8 mouse cellular contexts compared by ENCODE assay signal in the genomic region with DNA sequence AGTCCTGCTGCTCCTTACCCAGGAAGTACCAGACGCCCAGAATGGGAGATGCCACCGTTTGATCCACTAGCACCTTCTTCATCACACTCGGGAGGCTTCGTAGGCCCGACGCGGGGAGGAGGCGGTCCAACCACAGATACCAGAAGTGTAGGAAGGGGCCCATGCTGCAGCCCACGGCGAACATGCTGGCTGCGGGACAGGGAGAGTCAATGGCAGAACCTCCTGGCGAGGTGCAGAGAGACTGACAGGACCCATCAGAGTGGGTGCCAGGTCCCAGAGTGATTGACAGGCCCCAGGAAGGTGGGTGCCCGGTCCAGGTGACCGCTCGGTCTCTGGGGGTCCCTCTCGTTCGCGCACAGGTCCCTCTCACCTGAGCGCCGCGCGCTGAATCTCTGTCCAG. TPM values are rescaled to one million over a fixed set of nuclear protein-coding genes. Genes with fewer than 3 reads are reported as not detected.
DNase-seq lines count a peak whose midpoint lies in the region; ATAC-seq and TF ChIP-seq lines count a peak whose summit lies in the region.

No protein-coding gene starts in this region.

- H3K4me3 ChIP-seq in lung, adult 2 months (replicated peaks; ENCODE audit: extremely low read depth, low read depth, low read length) = peak overlapping the region; percentile 83
- H3K4me3 ChIP-seq in brown adipose tissue, adult 24 weeks (ENCODE audit: insufficient read depth, low read depth, low read length) = peak overlapping the region; percentile 70
- peak overlapping the region; percentile 70 for H3K4me3 ChIP-seq in hindbrain, embryonic 13.5 days
- peak overlapping the region; percentile 60 for H3K4me3 ChIP-seq in midbrain, embryonic 14.5 days (replicated peaks; ENCODE audit: low read depth, low read length)

- peak overlapping the region; percentile 98 for H3K4me2 ChIP-seq in hindbrain, embryonic 13.5 days
- peak overlapping the region; percentile 84 for H3K4me2 ChIP-seq in midbrain, embryonic 14.5 days (ENCODE audit: low read length)

- TF ChIP-seq POLR2A in lung, adult 2 months (IDR thresholded peaks at IDR 0.05; ENCODE audit: borderline replicate concordance, extremely low read depth, low read depth, low read length) = no peak

- DNase-seq in lung, adult 2 months = no peak
- DNase-seq in lung, postnatal 36 days = no peak
- DNase-seq in midbrain, embryonic 14.5 days = no peak
- no peak for DNase-seq in gastrocnemius, postnatal 4 days (ENCODE audit: low spot score in 2 of 2)
- DNase-seq in layer of hippocampus, adult 8-10 months (ENCODE audit: low spot score in 2 of 2) = no peak

- peak overlapping the region; percentile 93 for H3K9ac ChIP-seq in hindbrain, embryonic 13.5 days
- peak overlapping the region; percentile 79 for H3K9ac ChIP-seq in midbrain, embryonic 14.5 days (replicated peaks; ENCODE audit: low read length)

- ATAC-seq in hindbrain, embryonic 13.5 days (ENCODE audit: low FRiP score) = no peak
- ATAC-seq in midbrain, embryonic 14.5 days (ENCODE audit: low FRiP score, low TSS enrichment) = no peak; the same call in 1 of the 2 replicates
- no peak for ATAC-seq in megakaryocyte progenitor cell, adult 5-6 weeks (replicated peaks; ENCODE audit: poor library complexity)

- H3K36me3 ChIP-seq in hindbrain, embryonic 13.5 days = peaks cover 39% of the 10 kb centered on the region
- H3K36me3 ChIP-seq in midbrain, embryonic 14.5 days (ENCODE audit: control insufficient read depth, insufficient read depth, low read length) = peaks cover 37% of the 10 kb centered on the region

- WGBS in lung, adult 2 months = under 1% methylated on average over 22 of the region's 22 CpGs
- WGBS in hindbrain, embryonic 13.5 days = under 1% methylated on average over 22 of the region's 22 CpGs
- WGBS in midbrain, embryonic 14.5 days = under 1% methylated on average over 22 of the region's 22 CpGs

- no peaks in the 10 kb centered on the region for H3K9me3 ChIP-seq in hindbrain, embryonic 13.5 days
- H3K9me3 ChIP-seq in midbrain, embryonic 14.5 days (ENCODE audit: control insufficient read depth, low read length) = no peaks in the 10 kb centered on the region

- no peaks in the 10 kb centered on the region for H3K27me3 ChIP-seq in hindbrain, embryonic 13.5 days
- H3K27me3 ChIP-seq in midbrain, embryonic 14.5 days (ENCODE audit: control insufficient read depth, insufficient read depth, low read length) = no peaks in the 10 kb centered on the region

- no peak for TF ChIP-seq CTCF in lung, adult 2 months (IDR thresholded peaks at IDR 0.05; ENCODE audit: insufficient read depth, low read length)

- H3K4me1 ChIP-seq in lung, adult 2 months (ENCODE audit: control insufficient read depth, insufficient read depth, low read length) = peaks cover 13% of the 10 kb centered on the region
- H3K4me1 ChIP-seq in brown adipose tissue, adult 24 weeks (ENCODE audit: control insufficient read depth, insufficient read depth, insufficient read length, low read length) = peaks cover 6% of the 10 kb centered on the region
- peaks cover 52% of the 10 kb centered on the region for H3K4me1 ChIP-seq in hindbrain, embryonic 13.5 days (replicated peaks)
- peaks cover 22% of the 10 kb centered on the region for H3K4me1 ChIP-seq in midbrain, embryonic 14.5 days (ENCODE audit: control insufficient read depth, insufficient read depth, low read length)

- H3K27ac ChIP-seq in brown adipose tissue, adult 24 weeks (replicated peaks; ENCODE audit: low read depth, low read length) = peak overlapping the region; percentile 33
- H3K27ac ChIP-seq in hindbrain, embryonic 13.5 days = peak overlapping the region; percentile 87
- H3K27ac ChIP-seq in midbrain, embryonic 14.5 days (replicated peaks; ENCODE audit: low read depth, low read length) = peak overlapping the region; percentile 73

RNA-seq across cellular contexts. Expression of a gene that starts 0.4 kb away (rescaled TPM):
- 61.6 and 80.0 TPM in 2 replicates for polyA plus RNA-seq in lung, adult 2 months (2012; rRNA removed)
- 74.5 and 79.8 TPM in 2 replicates for polyA plus RNA-seq in brown adipose tissue, adult 24 weeks (2012; ENCODE audit: insufficient read depth, insufficient read length, missing spikeins)
- polyA plus RNA-seq in hindbrain, embryonic 13.5 days (2015; fragmentation: Nextera tagmentation; extraction: Ambion mirVana) = 40.8 and 44.5 TPM in 2 replicates
- polyA plus RNA-seq in midbrain, embryonic 14.5 days (2014; fragmentation: Nextera tagmentation; extraction: Ambion mirVana) = 37.1 and 39.0 TPM in 2 replicates
- total RNA-seq in megakaryocyte progenitor cell, adult 5-6 weeks (2015) = 37.4 and 41.4 TPM in 2 replicates
- total RNA-seq in megakaryocyte progenitor cell, adult 5-6 weeks (2017) = 10.2 and 10.4 TPM in 2 replicates
- total RNA-seq in gastrocnemius, postnatal 4 days (2021) = 10 to 100 TPM; 27.0 to 27.4 TPM
- 10 to 100 TPM; 30.3 to 38.5 (median 31.7) TPM for total RNA-seq in layer of hippocampus, adult 8-10 months (2022)

RNA-seq across cellular contexts. Expression of a gene that starts 5.9 kb away (rescaled TPM):
- polyA plus RNA-seq in lung, adult 2 months (2012; rRNA removed) = 46.4 and 53.4 TPM in 2 replicates
- polyA plus RNA-seq in brown adipose tissue, adult 24 weeks (2012; ENCODE audit: insufficient read depth, insufficient read length, missing spikeins) = 18.1 and 21.3 TPM in 2 replicates
- polyA plus RNA-seq in hindbrain, embryonic 13.5 days (2015; fragmentation: Nextera tagmentation; extraction: Ambion mirVana) = 352 and 355 TPM in 2 replicates
- 407 and 464 TPM in 2 replicates for polyA plus RNA-seq in midbrain, embryonic 14.5 days (2014; fragmentation: Nextera tagmentation; extraction: Ambion mirVana)
- total RNA-seq in megakaryocyte progenitor cell, adult 5-6 weeks (2015) = 2.6 and 3.6 TPM in 2 replicates
- total RNA-seq in megakaryocyte progenitor cell, adult 5-6 weeks (2017) = 2.1 and 6.6 TPM in 2 replicates
- 10 to 100 TPM; 41.0 to 44.4 TPM for total RNA-seq in gastrocnemius, postnatal 4 days (2021)
- 100 to 1,000 TPM; 732 to 771 (median 756) TPM for total RNA-seq in layer of hippocampus, adult 8-10 months (2022)

RNA-seq across cellular contexts. Expression of a gene that starts 16.2 kb away (rescaled TPM):
- 112 and 119 TPM in 2 replicates for polyA plus RNA-seq in lung, adult 2 months (2012; rRNA removed)
- polyA plus RNA-seq in brown adipose tissue, adult 24 weeks (2012; ENCODE audit: insufficient read depth, insufficient read length, missing spikeins) = 9.8 and 11.3 TPM in 2 replicates
- 90.0 and 94.1 TPM in 2 replicates for polyA plus RNA-seq in hindbrain, embryonic 13.5 days (2015; fragmentation: Nextera tagmentation; extraction: Ambion mirVana)
- 79.2 and 84.7 TPM in 2 replicates for polyA plus RNA-seq in midbrain, embryonic 14.5 days (2014; fragmentation: Nextera tagmentation; extraction: Ambion mirVana)
- 5.7 and 6.0 TPM in 2 replicates for total RNA-seq in megakaryocyte progenitor cell, adult 5-6 weeks (2015)
- 18.1 and 18.5 TPM in 2 replicates for total RNA-seq in megakaryocyte progenitor cell, adult 5-6 weeks (2017)
- 10 to 100 TPM; 65.2 to 73.0 TPM for total RNA-seq in gastrocnemius, postnatal 4 days (2021)
- total RNA-seq in layer of hippocampus, adult 8-10 months (2022) = 100 to 1,000 TPM; 145 to 157 (median 153) TPM

RNA-seq across cellular contexts. Expression of a gene that starts 36.8 kb away (rescaled TPM):
- 4.1 and 5.5 TPM in 2 replicates for polyA plus RNA-seq in lung, adult 2 months (2012; rRNA removed)
- 0.36 and 1.7 TPM in 2 replicates for polyA plus RNA-seq in brown adipose tissue, adult 24 weeks (2012; ENCODE audit: insufficient read depth, insufficient read length, missing spikeins)
- 0.14 and 0.23 TPM in 2 replicates for polyA plus RNA-seq in hindbrain, embryonic 13.5 days (2015; fragmentation: Nextera tagmentation; extraction: Ambion mirVana)
- polyA plus RNA-seq in midbrain, embryonic 14.5 days (2014; fragmentation: Nextera tagmentation; extraction: Ambion mirVana) = 0.24 TPM in 1 of 2 replicates, not detected in the other
- 0.39 TPM in 1 of 2 replicates, not detected in the other for total RNA-seq in megakaryocyte progenitor cell, adult 5-6 weeks (2015)
- total RNA-seq in megakaryocyte progenitor cell, adult 5-6 weeks (2017) = not detected in 2 replicates
- total RNA-seq in gastrocnemius, postnatal 4 days (2021) = 1 to 10 TPM; 1.4 to 1.5 TPM
- total RNA-seq in layer of hippocampus, adult 8-10 months (2022) = 1 to 10 TPM; 1.1 to 2.9 (median 1.5) TPM

RNA-seq across cellular contexts. Expression of a gene that starts 42.0 kb away (rescaled TPM):
- 0.43 and 1.2 TPM in 2 replicates for polyA plus RNA-seq in lung, adult 2 months (2012; rRNA removed)
- polyA plus RNA-seq in brown adipose tissue, adult 24 weeks (2012; ENCODE audit: insufficient read depth, insufficient read length, missing spikeins) = not detected in 2 replicates
- polyA plus RNA-seq in hindbrain, embryonic 13.5 days (2015; fragmentation: Nextera tagmentation; extraction: Ambion mirVana) = not detected in 2 replicates
- polyA plus RNA-seq in midbrain, embryonic 14.5 days (2014; fragmentation: Nextera tagmentation; extraction: Ambion mirVana) = not detected in 2 replicates
- not detected in 2 replicates for total RNA-seq in megakaryocyte progenitor cell, adult 5-6 weeks (2015)
- 0.12 TPM in 1 of 2 replicates, not detected in the other for total RNA-seq in megakaryocyte progenitor cell, adult 5-6 weeks (2017)
- total RNA-seq in gastrocnemius, postnatal 4 days (2021) = not detected
- total RNA-seq in layer of hippocampus, adult 8-10 months (2022) = not detected

Comparison
In these comparisons a context has a peak if more than half of its experiments do, and no peak if none do; other contexts are left out.
1. H3K27ac ChIP-seq: peak in every context shown above with its lines; median percentile 87 in hindbrain, embryonic 13.5 days; 73 in midbrain, embryonic 14.5 days; 33 in brown adipose tissue, adult 24 weeks.